Mouse (Mus musculus) neutrophil, adult 59 days (primary cell): ENCODE results near the gene Ddrgk1. TPM values are rescaled to one million over a fixed set of nuclear protein-coding genes. Genes with fewer than 3 reads are reported as not detected.

ENCODE experiments used
- total RNA-seq, 2 experiments: library from RNA; stranded (reverse); gene quantifications; 1 replicate in 1 of 2; 2 replicates in 1 of 2; pipeline ENCODE4 v1.2.4; 2023

The Ddrgk1 gene
- 10 to 100 TPM; 35.6 to 38.1 TPM for total RNA-seq

GRCm38 (mm10) chr2:130664102-130664701 lies at the start of gene Ddrgk1:
TSS of gene Ddrgk1 (minus strand) at chr2:130664659.

GRCm38 (mm10) chr2:130697153-130697810 lies 32.8 kb upstream of the Ddrgk1 start, which contains the start of gene Slc4a11:
TSS of gene Slc4a11 (minus strand) at chr2:130697519.

GRCm38 (mm10) chr2:130667559-130667958 lies 3.1 kb upstream of the Ddrgk1 start, which contains the start of gene Itpa:
TSS of gene Itpa (plus strand) at chr2:130667610.

GRCm38 (mm10) chr2:130642684-130643369 lies 21.6 kb downstream of the Ddrgk1 start, which contains the start of gene Lzts3:
TSS of gene Lzts3 (minus strand) at chr2:130642803.

GRCm38 (mm10) chr2:130629839-130630203 lies 34.6 kb downstream of the Ddrgk1 start, which contains the start of the genes Fastkd5 and Ubox5:
TSS of gene Fastkd5 (minus strand) at chr2:130630027.
TSS of gene Ubox5 (minus strand) at chr2:130630038.

Other genes with a start within 250 kb of the Ddrgk1 start
- gene Vps16, start 240.3 kb downstream of the Ddrgk1 start, total RNA-seq, result 10 to 100 TPM; 61.4 to 71.7 TPM
- 10 to 100 TPM; 13.5 to 16.4 TPM for gene Pced1a, start 240.0 kb downstream of the Ddrgk1 start, total RNA-seq
- gene Ptpra, start 214.4 kb downstream of the Ddrgk1 start, total RNA-seq, result 10 to 100 TPM; 80.7 to 83.5 TPM
- gene Mrps26, start 100.9 kb downstream of the Ddrgk1 start, total RNA-seq, result 10 to 100 TPM; 28.4 to 29.3 TPM
- not detected for gene Oxt, start 88.5 kb downstream of the Ddrgk1 start, total RNA-seq
- not detected for gene Avp, start 82.1 kb downstream of the Ddrgk1 start, total RNA-seq
- gene Fastkd5, start 34.6 kb downstream of the Ddrgk1 start, total RNA-seq, result 1 to 10 TPM; 3.8 to 4.4 TPM
- 1 to 10 TPM; 2.8 to 3.2 TPM for gene Ubox5, start 34.6 kb downstream of the Ddrgk1 start, total RNA-seq
- gene Lzts3, start 21.9 kb downstream of the Ddrgk1 start, total RNA-seq, result under 1 TPM; 0.73 to 0.78 TPM
- gene Itpa, start 3.0 kb upstream of the Ddrgk1 start, total RNA-seq, result 1 to 10 TPM; 9.3 to 9.5 TPM
- not detected for gene Slc4a11, start 32.9 kb upstream of the Ddrgk1 start, total RNA-seq
- 10 to 100 TPM; 16.3 to 18.3 TPM for gene 4930402H24Rik, start 241.7 kb upstream of the Ddrgk1 start, total RNA-seq
- 10 to 100 TPM; 50.3 to 54.3 TPM for gene Atrn, start 241.8 kb upstream of the Ddrgk1 start, total RNA-seq